Mouse (Mus musculus): Measurements from ENCODE around the gene Chst14. TPM values are rescaled to one million over a fixed set of nuclear protein-coding genes. Genes with fewer than 3 reads are reported as not detected.

Gene Chst14
- polyA plus RNA-seq, 1 experiment from 2014 or later: 8.7 TPM

DNA sequence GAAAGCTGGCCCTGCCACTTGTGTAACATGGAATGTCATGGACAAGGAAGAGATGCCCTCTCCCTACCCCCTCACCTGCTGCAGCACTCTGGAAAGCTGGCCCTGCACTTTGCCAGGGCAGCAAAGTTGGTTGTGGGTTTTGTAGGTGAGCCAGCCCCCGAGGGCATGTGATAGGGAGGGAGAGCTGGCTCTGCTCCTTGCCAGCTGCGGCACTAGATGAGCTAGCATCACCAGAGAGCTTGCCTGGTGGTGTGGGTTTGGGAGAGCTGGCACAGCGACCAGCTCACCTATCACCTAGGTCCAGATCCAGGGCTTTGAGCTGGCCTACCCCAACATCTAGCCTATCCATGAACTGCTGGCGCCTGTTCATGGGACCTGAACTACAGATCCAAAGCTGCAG is 22.5 kb downstream of the Chst14 start:
- Histone ChIP-seq H3K4me3 (replicated peaks; ENCODE audit: low read length) (no peak overlapping the region), H3K4me2 (replicated peaks) (no peak overlapping the region), H3K9me3 (ENCODE audit: control insufficient read depth, low read length) (no peaks in the 10 kb centered on the region), H3K27ac (no peak overlapping the region), H3K36me3 (replicated peaks; ENCODE audit: control insufficient read depth, insufficient read depth) (no peaks in the 10 kb centered on the region), H3K27me3 (ENCODE audit: control insufficient read depth, insufficient read depth, low read length) (no peaks in the 10 kb centered on the region), H3K9ac (no peak overlapping the region), H3K4me1 (replicated peaks; ENCODE audit: control insufficient read depth, insufficient read depth, low read length) (no peaks in the 10 kb centered on the region)
- 84% methylated on average over 4 of the region's 4 CpGs for WGBS
- ATAC-seq (ENCODE audit: low FRiP score) (no peak), DNase-seq (ENCODE audit: low spot score) (no peak)

DNA sequence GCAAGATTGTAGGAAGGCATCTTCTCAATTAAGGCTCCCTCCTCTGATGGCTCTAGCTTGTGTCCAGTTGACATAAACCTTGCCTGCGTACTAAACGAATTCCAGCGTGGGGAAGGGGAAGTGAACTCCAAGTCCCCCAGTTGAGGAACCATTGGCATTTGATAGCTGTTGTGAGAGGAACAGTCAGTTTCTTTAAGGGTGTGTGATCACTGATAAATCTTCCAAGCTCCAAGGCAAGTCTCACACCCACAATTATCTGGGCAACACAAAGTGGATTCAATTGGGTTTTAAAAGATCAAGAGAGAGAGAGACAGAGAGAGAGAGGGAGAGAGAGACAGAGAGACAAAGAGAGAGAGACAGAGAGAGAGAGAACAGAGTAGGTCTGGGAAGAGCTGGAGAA is 23.4 kb downstream of the Chst14 start:
- Histone ChIP-seq H3K4me2 (replicated peaks) (no peak overlapping the region), H3K9me3 (ENCODE audit: control insufficient read depth, low read length) (no peaks in the 10 kb centered on the region), H3K27me3 (ENCODE audit: control insufficient read depth, insufficient read depth, low read length) (no peaks in the 10 kb centered on the region), H3K27ac (no peak overlapping the region), H3K4me1 (replicated peaks; ENCODE audit: control insufficient read depth, insufficient read depth, low read length) (no peaks in the 10 kb centered on the region), H3K9ac (no peak overlapping the region), H3K4me3 (replicated peaks; ENCODE audit: low read length) (no peak overlapping the region), H3K36me3 (replicated peaks; ENCODE audit: control insufficient read depth, insufficient read depth) (no peaks in the 10 kb centered on the region)
- ATAC-seq (ENCODE audit: low FRiP score): no peak
- DNase-seq (ENCODE audit: low spot score): no peak
- 82% methylated on average over 3 of the region's 3 CpGs for WGBS

DNA sequence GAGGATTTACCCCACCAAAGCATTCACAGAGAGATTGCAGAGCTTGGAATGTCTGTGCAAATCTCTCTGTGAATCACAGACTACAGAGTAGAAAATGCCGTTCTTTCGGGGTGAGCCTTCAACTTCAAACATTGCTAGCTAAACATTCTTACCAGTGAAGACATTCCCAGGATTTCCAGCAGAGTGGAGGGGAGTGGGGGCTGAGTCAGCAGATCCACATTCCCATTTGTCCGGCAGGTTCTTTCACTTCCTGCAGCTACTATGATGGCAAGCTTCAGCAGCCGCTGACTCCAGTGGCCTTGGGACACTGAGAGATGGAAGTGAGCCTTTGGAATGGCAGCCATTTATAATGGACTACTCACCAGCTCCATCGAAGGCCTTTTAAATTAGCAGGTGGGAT is 30.2 kb downstream of the Chst14 start:
- H3K9ac ChIP-seq: no peak overlapping the region

DNA sequence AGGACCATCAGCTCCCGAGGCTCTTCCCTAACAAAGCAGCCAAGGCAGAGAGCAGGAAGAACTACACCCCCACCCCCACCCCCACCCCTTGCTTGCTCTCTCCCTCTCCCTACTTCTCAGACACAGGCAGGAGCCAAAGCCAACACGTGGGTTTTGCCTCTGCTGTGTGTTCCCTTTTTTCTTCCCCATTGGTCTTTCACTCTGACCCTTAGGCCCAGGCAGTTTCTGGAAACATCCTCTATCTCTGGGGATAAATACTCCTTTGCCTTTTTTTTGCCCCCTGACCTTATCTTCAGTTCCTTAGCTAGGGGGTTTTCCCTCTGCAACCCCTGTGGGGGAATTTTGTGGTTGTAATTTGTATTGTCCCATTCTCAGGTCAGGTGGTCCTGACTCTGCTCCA is 33.3 kb downstream of the Chst14 start:
- no peak overlapping the region for H3K27ac ChIP-seq
- WGBS: 13% methylated on average over 2 of the region's 2 CpGs
- no peak for ATAC-seq (ENCODE audit: low FRiP score)

More for the DNA sequence above, 30.2 kb downstream of the Chst14 start:
- no peak for ATAC-seq (ENCODE audit: low FRiP score)
- Histone ChIP-seq H3K4me3 (replicated peaks; ENCODE audit: low read length) (no peak overlapping the region), H3K4me1 (replicated peaks; ENCODE audit: control insufficient read depth, insufficient read depth, low read length) (no peaks in the 10 kb centered on the region), H3K9me3 (ENCODE audit: control insufficient read depth, low read length) (no peaks in the 10 kb centered on the region), H3K4me2 (replicated peaks) (no peak overlapping the region), H3K27ac (no peak overlapping the region), H3K27me3 (ENCODE audit: control insufficient read depth, insufficient read depth, low read length) (no peaks in the 10 kb centered on the region), H3K36me3 (replicated peaks; ENCODE audit: control insufficient read depth, insufficient read depth) (no peaks in the 10 kb centered on the region)
- 77% methylated on average over 5 of the region's 5 CpGs for WGBS
- no peak for DNase-seq (ENCODE audit: low spot score)

DNA sequence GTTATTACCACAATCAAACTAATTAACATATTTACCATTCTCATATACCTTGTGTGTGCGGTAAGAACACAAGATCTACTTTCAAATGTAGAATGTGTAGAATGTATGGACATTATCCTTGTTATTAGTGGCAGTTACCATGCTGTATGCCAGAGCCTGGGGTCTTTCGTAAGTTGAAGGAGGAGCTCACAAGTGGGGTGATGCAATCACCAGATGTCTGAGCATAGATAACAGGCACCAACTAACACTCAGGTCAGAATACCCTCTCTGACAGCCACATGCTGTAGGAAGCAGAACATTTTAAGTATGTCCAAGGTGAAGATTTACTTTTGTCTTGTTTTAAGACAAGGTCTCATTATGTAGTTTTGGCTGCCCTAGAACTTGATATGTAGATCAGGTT is 34.1 kb downstream of the Chst14 start:
- Histone ChIP-seq H3K9me3 (ENCODE audit: control insufficient read depth, low read length) (no peaks in the 10 kb centered on the region), H3K9ac (no peak overlapping the region), H3K4me2 (replicated peaks) (no peak overlapping the region), H3K27me3 (ENCODE audit: control insufficient read depth, insufficient read depth, low read length) (no peaks in the 10 kb centered on the region), H3K36me3 (replicated peaks; ENCODE audit: control insufficient read depth, insufficient read depth) (no peaks in the 10 kb centered on the region), H3K4me3 (replicated peaks; ENCODE audit: low read length) (no peak overlapping the region), H3K27ac (no peak overlapping the region), H3K4me1 (replicated peaks; ENCODE audit: control insufficient read depth, insufficient read depth, low read length) (no peaks in the 10 kb centered on the region)
- WGBS: 94% methylated on average over 2 of the region's 2 CpGs
- ATAC-seq (ENCODE audit: low FRiP score) (no peak), DNase-seq (ENCODE audit: low spot score) (no peak)

More for the DNA sequence above, 33.3 kb downstream of the Chst14 start:
- no peak for DNase-seq (ENCODE audit: low spot score)
- no peaks in the 10 kb centered on the region for H3K9me3 ChIP-seq (ENCODE audit: control insufficient read depth, low read length)
- no peaks in the 10 kb centered on the region for H3K36me3 ChIP-seq (replicated peaks; ENCODE audit: control insufficient read depth, insufficient read depth)
- no peak overlapping the region for H3K4me2 ChIP-seq (replicated peaks)
- no peak overlapping the region for H3K4me3 ChIP-seq (replicated peaks; ENCODE audit: low read length)
- no peak overlapping the region for H3K9ac ChIP-seq
- H3K27me3 ChIP-seq (ENCODE audit: control insufficient read depth, insufficient read depth, low read length): no peaks in the 10 kb centered on the region
- no peaks in the 10 kb centered on the region for H3K4me1 ChIP-seq (replicated peaks; ENCODE audit: control insufficient read depth, insufficient read depth, low read length)

DNA sequence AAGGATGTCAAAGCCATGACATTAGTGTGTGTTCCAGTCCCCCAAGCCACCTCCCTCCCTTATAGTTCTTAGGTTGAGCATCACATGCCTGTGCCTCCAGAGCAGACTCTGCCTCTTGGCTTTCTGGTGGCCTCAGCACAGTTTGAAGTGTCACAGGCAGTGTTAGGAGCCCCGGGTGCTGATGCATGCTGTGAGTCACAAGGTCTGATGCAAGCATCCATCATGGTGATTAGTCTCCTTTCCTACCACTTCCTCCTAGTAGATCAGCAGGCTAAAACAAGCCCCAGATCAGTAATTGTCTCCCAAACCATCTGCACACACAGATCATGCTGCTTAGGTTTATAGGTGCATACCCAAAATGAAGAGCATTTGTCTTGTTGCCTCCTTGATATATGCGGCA is 35.2 kb downstream of the Chst14 start:
- Histone ChIP-seq H3K27me3 (ENCODE audit: control insufficient read depth, insufficient read depth, low read length) (no peaks in the 10 kb centered on the region), H3K4me2 (replicated peaks) (no peak overlapping the region), H3K36me3 (replicated peaks; ENCODE audit: control insufficient read depth, insufficient read depth) (no peaks in the 10 kb centered on the region), H3K9me3 (ENCODE audit: control insufficient read depth, low read length) (no peaks in the 10 kb centered on the region), H3K9ac (no peak overlapping the region), H3K4me3 (replicated peaks; ENCODE audit: low read length) (no peak overlapping the region), H3K27ac (no peak overlapping the region), H3K4me1 (replicated peaks; ENCODE audit: control insufficient read depth, insufficient read depth, low read length) (no peaks in the 10 kb centered on the region)
- ATAC-seq (ENCODE audit: low FRiP score) (no peak), DNase-seq (ENCODE audit: low spot score) (no peak)
- WGBS: 51% methylated on average over 2 of the region's 2 CpGs

DNA sequence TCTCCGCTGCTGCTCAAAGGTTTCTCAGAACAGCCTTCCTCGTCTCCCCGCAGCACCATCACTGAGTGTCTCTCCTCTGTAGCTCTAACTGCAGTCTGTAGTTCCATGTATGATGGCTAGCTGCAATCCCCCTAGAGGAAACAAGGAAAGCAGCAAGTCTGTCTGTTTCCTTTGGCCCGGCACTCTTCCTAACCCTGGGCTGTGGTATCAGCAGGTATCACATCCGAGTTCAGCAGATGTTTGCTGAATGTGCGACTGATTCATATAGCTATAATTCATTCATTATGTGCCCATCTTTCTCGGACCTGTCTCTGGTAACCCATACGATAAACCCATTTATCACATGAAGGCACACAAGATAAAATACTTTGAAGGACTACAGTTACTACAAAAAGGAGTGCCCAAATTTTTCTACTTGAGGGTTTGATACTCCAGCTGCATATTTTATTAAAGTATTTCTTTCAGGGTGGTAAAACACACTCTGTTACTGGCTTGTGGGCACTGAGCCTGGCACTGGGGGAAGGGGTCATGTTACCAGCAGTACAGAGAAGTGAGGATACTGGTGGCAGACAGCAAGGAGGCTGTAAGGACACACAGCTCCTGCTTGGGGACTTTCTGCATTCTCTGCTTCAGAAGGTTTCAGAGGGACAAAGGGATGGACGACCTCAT is 36.8 kb downstream of the Chst14 start:
- no peaks in the 10 kb centered on the region for H3K9me3 ChIP-seq (ENCODE audit: control insufficient read depth, low read length)
- no peaks in the 10 kb centered on the region for H3K27me3 ChIP-seq (ENCODE audit: control insufficient read depth, insufficient read depth, low read length)
- 55% methylated on average over 9 of the region's 9 CpGs for WGBS
- no peak overlapping the region for H3K4me2 ChIP-seq (replicated peaks)
- no peak overlapping the region for H3K27ac ChIP-seq
- H3K4me3 ChIP-seq (replicated peaks; ENCODE audit: low read length): no peak overlapping the region
- no peak for ATAC-seq (ENCODE audit: low FRiP score)
- no peaks in the 10 kb centered on the region for H3K36me3 ChIP-seq (replicated peaks; ENCODE audit: control insufficient read depth, insufficient read depth)
- no peaks in the 10 kb centered on the region for H3K4me1 ChIP-seq (replicated peaks; ENCODE audit: control insufficient read depth, insufficient read depth, low read length)
- no peak for DNase-seq (ENCODE audit: low spot score)
- H3K9ac ChIP-seq: no peak overlapping the region

DNA sequence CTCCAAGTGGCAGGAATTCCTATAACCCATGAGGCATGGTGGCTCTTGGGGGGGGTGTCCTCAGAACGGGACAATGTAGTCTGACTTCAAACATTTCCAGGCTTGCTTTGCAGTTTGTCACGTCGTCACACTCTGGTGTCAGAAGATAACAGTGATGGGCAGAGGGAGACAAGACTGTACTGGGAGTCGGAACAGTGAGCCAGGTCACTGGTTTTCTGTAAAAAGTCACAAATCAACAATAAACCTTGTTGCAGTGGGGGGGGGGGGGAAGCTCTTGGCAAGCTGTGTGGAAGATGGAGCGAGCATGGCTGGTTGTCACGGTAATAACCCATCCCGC is 37.3 kb downstream of the Chst14 start:
- Histone ChIP-seq H3K27me3 (ENCODE audit: control insufficient read depth, insufficient read depth, low read length) (no peaks in the 10 kb centered on the region), H3K36me3 (replicated peaks; ENCODE audit: control insufficient read depth, insufficient read depth) (no peaks in the 10 kb centered on the region), H3K4me3 (replicated peaks; ENCODE audit: low read length) (no peak overlapping the region), H3K27ac (no peak overlapping the region), H3K9me3 (ENCODE audit: control insufficient read depth, low read length) (no peaks in the 10 kb centered on the region), H3K9ac (no peak overlapping the region), H3K4me2 (replicated peaks) (no peak overlapping the region), H3K4me1 (replicated peaks; ENCODE audit: control insufficient read depth, insufficient read depth, low read length) (no peaks in the 10 kb centered on the region)
- 0 out of 2 replicates have a peak, but pooled peaks have one; percentile 8 for ATAC-seq (ENCODE audit: low FRiP score)
- DNase-seq (ENCODE audit: low spot score): no peak
- 47% methylated on average over 7 of the region's 7 CpGs for WGBS

DNA sequence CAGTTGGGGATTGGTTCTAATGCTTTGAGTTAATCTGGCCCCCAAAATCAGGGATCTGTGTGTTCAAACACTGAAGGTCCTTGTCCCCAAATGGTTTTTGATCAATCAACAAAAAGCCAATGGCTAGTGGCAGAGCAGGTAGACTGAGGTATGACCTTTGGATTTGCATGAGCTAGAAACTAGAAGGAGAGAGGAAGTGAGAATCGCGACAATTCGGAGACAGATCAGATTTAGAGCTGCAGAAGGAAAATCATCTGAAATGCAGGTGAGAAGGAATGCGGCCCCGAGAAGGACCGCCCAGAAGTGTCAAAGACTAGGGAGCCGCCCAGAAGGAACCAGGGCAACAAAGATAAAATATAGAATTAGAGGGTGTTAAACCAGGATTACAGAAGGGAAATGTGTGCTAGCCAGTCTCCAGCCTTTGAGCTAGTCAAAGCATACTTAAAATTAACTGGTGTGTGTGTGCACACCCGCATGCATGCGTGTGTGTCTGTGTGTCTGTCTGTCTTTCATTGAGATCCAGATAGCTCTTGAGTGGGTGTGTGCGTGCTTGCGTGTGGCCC is 43.4 kb downstream of the Chst14 start:
- 86% methylated on average over 11 of the region's 11 CpGs for WGBS
- Histone ChIP-seq H3K9me3 (ENCODE audit: control insufficient read depth, low read length) (no peaks in the 10 kb centered on the region), H3K27me3 (ENCODE audit: control insufficient read depth, insufficient read depth, low read length) (peaks cover 15% of the 10 kb centered on the region), H3K4me1 (replicated peaks; ENCODE audit: control insufficient read depth, insufficient read depth, low read length) (peaks cover 4% of the 10 kb centered on the region), H3K36me3 (replicated peaks; ENCODE audit: control insufficient read depth, insufficient read depth) (no peaks in the 10 kb centered on the region), H3K4me3 (replicated peaks; ENCODE audit: low read length) (no peak overlapping the region), H3K9ac (no peak overlapping the region), H3K27ac (no peak overlapping the region), H3K4me2 (replicated peaks) (no peak overlapping the region)
- no peak for ATAC-seq (ENCODE audit: low FRiP score)
- DNase-seq (ENCODE audit: low spot score): no peak

DNA sequence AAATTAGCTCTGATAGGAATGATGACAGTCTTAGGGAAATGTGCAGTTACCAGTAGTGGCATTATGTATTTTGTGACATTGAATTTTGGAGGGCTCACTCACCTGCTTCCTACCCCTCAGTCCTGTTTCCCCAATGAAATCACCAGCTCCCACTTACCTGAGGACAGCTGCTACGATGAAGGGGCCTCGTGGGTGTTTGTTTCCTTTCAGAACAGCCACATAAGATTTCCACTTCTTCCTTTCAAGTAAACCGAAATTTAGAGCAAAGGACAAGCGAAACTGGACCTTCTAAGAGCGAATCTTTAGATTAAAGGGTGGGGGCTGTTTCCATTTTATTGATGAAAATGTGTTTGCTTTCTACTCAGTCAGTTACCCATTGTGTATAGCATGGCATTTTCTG is 45.8 kb downstream of the Chst14 start:
- no peaks in the 10 kb centered on the region for H3K36me3 ChIP-seq (replicated peaks; ENCODE audit: control insufficient read depth, insufficient read depth)
- peak overlapping the region; percentile 33; the same call in 1 of the 2 replicates for H3K4me3 ChIP-seq (replicated peaks; ENCODE audit: low read length)
- no peak for ATAC-seq (ENCODE audit: low FRiP score)
- peak overlapping the region; percentile 78; the same call in 1 of the 2 replicates for H3K4me2 ChIP-seq (replicated peaks)
- H3K4me1 ChIP-seq (replicated peaks; ENCODE audit: control insufficient read depth, insufficient read depth, low read length): peaks cover 14% of the 10 kb centered on the region
- WGBS: 83% methylated on average over 5 of the region's 5 CpGs
- no peak for DNase-seq (ENCODE audit: low spot score)
- no peak overlapping the region for H3K27ac ChIP-seq
- H3K27me3 ChIP-seq (ENCODE audit: control insufficient read depth, insufficient read depth, low read length): peaks cover 26% of the 10 kb centered on the region
- no peak overlapping the region for H3K9ac ChIP-seq
- no peaks in the 10 kb centered on the region for H3K9me3 ChIP-seq (ENCODE audit: control insufficient read depth, low read length)

Data from hindbrain, embryonic 14.5 days (tissue).